Mouse (Mus musculus): ENCODE measurements around the gene Cstb.

GRCm38 (mm10) chr10:78411851-78412250 lies 13.6 kb upstream of the Cstb start:
- no peak for TF ChIP-seq CTCF (IDR thresholded peaks at IDR 0.05; ENCODE audit: extremely low read depth, insufficient read depth, insufficient read length, insufficient replicate concordance)
- TF ChIP-seq POLR2A (IDR thresholded peaks at IDR 0.05; ENCODE audit: low read depth, low read length): no peak
